Mouse (Mus musculus) forebrain, embryonic 11.5 days (tissue): Measurements from ENCODE around the gene Pnmt. TPM values are rescaled to one million over a fixed set of nuclear protein-coding genes. Genes with fewer than 3 reads are reported as not detected.

Experiments
- ATAC-seq: fragments of 200-750 bp; cut with Nextera tagmentation; replicated peaks from 2 replicates; pipeline ENCODE4 v1.8.0; 2017; ENCODE audit warnings: moderate TSS enrichment; ENCODE audit not compliant: low FRiP score
- DNase-seq: peaks from one replicate; pipeline ENCODE4 v3.0.0-alpha.2; 2017; ENCODE audit warnings: low spot score
- H3K27ac ChIP-seq: fragments of 300-500 bp; sonication (generic); 2 replicates; pipeline ENCODE4 v1.5.1; 2014; ENCODE audit warnings: low read depth, low read length
- H3K27me3 ChIP-seq: fragments of 300-500 bp; sonication (generic); 2 replicates; pipeline ENCODE4 v1.6.1; 2014; ENCODE audit warnings: mild to moderate bottlenecking, low read length, mixed read lengths; ENCODE audit not compliant: control insufficient read depth, insufficient read depth
- H3K36me3 ChIP-seq: fragments of 300-500 bp; sonication (generic); 2 replicates; pipeline ENCODE4 v1.6.1; 2014; ENCODE audit warnings: mild to moderate bottlenecking, low read length, moderate library complexity, mixed read lengths; ENCODE audit not compliant: control insufficient read depth, insufficient read depth
- H3K4me1 ChIP-seq: fragments of 300-500 bp; sonication (generic); replicated peaks from 2 replicates; pipeline ENCODE4 v1.6.1; 2014; ENCODE audit warnings: low read length, mixed read lengths; ENCODE audit not compliant: control insufficient read depth, insufficient read depth
- H3K4me2 ChIP-seq: fragments of 300-500 bp; sonication (generic); 2 replicates; pipeline ENCODE4 v1.6.1; 2014; ENCODE audit warnings: low read depth, mild to moderate bottlenecking, low read length, moderate library complexity, mixed read lengths; ENCODE audit not compliant: severe bottlenecking
- H3K4me3 ChIP-seq: fragments of 300-500 bp; sonication (generic); 2 replicates; pipeline ENCODE4 v1.5.1; 2014; ENCODE audit warnings: low read depth, low read length
- H3K9ac ChIP-seq: fragments of 300-500 bp; sonication (generic); 2 replicates; pipeline ENCODE4 v1.6.1; 2014; ENCODE audit warnings: low read length
- H3K9me3 ChIP-seq: fragments of 300-500 bp; sonication (generic); 2 replicates; pipeline ENCODE4 v1.6.1; 2016; ENCODE audit warnings: low read length, mixed read lengths; ENCODE audit not compliant: control insufficient read depth
- WGBS: fragments of 180-500 bp; shearing (Covaris S2); extraction: QIAGEN DNeasy Blood & Tissue Kit; methylation state at CpG from one replicate; pipeline ENCODE4 v1.1.7; 2014; 5-methylcytosine and 5-hydroxymethylcytosine counted together
- polyA plus RNA-seq: library from polyadenylated mRNA; unstranded; fragments of >200 nt; fragmentation: Nextera tagmentation; extraction: Ambion mirVana; gene quantifications from 2 replicates; pipeline ENCODE4 v1.2.1, GENCODE M21; 2014

Gene Pnmt
- polyA plus RNA-seq = not detected in 2 replicates

DNA sequence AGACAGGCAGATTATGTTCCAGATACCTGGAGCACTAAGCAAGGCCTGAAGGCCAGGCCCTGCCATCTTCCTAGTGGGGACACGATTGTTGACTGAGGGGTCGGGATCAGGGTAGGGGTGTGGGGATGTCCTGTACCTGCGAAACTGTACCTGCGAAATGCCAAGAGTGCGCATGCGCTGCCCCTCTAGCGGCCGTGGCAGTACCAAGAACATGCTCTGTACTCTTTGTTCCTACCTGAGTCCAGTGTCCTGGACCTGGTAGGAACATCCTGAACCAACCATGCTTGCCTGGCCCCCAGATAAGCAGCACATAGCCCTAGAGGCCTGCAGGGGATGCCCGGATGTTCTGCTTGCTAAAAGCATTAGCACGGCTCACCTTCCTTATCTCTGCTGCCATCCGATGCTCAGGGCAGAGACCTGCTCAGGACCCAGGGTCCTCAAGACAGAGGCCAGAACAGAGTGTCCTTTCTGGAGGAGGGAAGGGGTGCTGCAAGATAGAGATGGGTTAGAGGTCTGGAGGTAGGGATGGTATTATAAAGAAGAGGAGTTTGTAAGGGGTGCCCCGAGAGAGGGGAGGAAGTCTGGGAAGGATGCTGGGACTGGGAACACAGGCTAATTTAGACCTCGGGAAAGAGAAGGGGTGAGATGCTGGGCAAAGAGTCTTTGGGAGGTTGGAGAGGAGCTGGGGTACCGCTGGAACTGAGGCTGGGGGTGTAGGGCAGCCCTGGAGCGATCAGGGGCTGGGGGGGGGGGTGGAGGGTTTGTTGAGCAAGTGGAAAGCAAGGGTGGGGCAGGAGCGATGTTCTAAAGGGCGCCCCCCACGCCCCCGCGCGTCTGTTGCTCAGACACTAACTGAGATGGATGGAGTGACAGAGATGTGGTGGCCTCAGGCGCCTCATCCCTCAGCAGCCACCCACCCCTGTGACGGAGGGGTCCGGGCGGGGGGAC, at the start of gene Pnmt:
TSS of gene Pnmt (plus strand) at position 813 of the 948 bp plus-strand sequence.
- Histone ChIP-seq H3K27me3 (peaks cover 26% of the 10 kb centered on the region), H3K36me3 (no peaks in the 10 kb centered on the region), H3K4me2 (0 out of 2 replicates have a peak within 1 kb of the TSS, but pooled peaks have one; percentile 5), H3K4me1 (0 out of 2 replicates have a peak, but pooled peaks cover 2% of the 10 kb centered on the region), H3K4me3 (no peak within 1 kb of the TSS), H3K9me3 (no peaks in the 10 kb centered on the region), H3K9ac (no peak within 1 kb of the TSS), H3K27ac (no peak within 1 kb of the TSS)
- ATAC-seq = no peak
- DNase-seq = no peak
- 60% methylated on average over 25 of the region's 25 CpGs for whole genome bisulfite sequencing

DNA sequence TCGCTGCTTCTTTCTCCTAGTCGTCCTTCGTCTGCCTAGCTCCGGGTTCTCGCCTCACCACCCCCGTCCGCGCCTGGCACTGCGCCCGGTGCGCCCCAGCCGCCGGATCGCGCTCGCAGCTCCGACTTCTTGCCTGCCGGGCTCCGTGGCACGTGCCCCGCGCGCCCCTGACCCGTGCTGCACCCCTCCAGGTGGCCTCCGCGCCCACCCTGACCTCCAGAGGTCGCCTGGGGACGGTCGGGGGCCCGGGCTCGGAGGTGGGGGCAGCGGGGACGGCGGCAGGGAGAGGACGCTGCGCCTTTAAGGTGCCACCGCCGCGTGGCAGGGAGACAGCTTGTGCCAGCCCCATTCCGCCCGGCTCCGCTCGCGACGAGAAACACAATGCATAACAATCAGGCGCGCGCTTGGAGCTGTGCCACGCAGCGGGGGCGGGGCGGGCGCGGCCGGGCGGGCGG, 47.7 kb upstream of the Pnmt start:
- WGBS = under 1% methylated on average over 46 of the region's 57 CpGs
- H3K4me2 ChIP-seq = peak overlapping the region; percentile 81
- H3K27me3 ChIP-seq = peaks cover 88% of the 10 kb centered on the region
- H3K9ac ChIP-seq = peak overlapping the region; percentile 43
- DNase-seq (peak; percentile 70), ATAC-seq (no peak)
- H3K27ac ChIP-seq = no peak overlapping the region
- peak overlapping the region; percentile 48 for H3K4me3 ChIP-seq
- no peaks in the 10 kb centered on the region for H3K36me3 ChIP-seq
- no peaks in the 10 kb centered on the region for H3K9me3 ChIP-seq
- peaks cover 29% of the 10 kb centered on the region for H3K4me1 ChIP-seq

DNA sequence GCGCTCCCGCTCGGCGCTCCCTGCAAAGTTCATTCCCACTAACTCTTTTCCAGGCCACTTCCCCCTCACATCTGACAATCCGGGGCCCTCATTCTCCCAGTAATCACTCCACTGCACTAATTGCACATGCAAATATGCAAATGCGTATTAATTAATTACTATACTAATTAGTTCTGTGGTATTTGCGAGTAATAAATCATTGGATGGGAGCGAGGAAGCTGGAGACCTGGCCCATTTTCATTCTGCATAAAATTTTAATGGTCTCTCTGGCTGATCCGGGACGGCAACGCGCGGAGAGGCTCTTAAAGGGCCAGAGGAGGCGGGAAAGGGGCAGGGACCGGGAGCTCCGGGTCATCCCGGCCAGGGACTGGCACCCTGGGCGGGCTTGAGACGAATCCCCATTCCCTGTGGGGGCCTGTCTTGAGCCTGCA, 47.2 kb upstream of the Pnmt start:
- DNase-seq = no peak
- WGBS = under 1% methylated on average over 19 of the region's 19 CpGs

DNA sequence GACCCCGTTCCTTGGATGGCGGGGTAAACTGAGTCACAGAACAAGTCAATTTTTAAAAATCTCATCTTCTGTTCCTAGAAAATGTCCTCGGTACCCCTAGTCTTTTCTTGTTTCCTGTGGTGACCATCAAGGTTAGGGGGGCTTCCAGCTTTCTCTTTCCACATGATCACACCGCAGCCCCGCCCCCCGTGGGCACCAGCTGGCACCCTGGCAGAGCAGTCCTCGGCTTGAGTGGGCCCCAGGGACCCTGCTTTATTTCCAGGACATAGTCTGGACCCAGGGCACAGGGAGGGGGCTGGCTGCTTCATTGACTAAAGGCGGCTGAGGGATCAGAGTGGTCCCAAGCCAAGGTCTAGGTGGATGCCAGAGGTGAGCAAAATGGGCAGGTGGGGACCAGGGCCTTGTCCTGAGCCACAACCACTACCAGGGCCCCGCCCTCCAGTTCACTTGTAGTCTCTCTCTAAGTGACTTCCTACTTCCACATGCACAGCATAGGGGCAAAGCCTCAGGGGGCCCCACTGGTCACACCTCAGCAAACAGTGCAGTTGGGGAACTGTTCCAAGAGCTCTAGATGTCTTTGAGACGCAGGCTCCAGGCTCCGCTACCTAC, 46.5 kb upstream of the Pnmt start:
- 7% methylated on average over 11 of the region's 11 CpGs for WGBS
- 0 out of 2 replicates have a peak overlapping the region, but pooled peaks have one; percentile 12 for H3K27ac ChIP-seq
- H3K9ac ChIP-seq = no peak overlapping the region; the same call in 1 of the 2 replicates
- H3K27me3 ChIP-seq = peaks cover 77% of the 10 kb centered on the region
- no peak for DNase-seq
- no peak overlapping the region for H3K4me3 ChIP-seq
- no peak for ATAC-seq
- H3K4me1 ChIP-seq = peaks cover 20% of the 10 kb centered on the region
- H3K4me2 ChIP-seq = peak overlapping the region; percentile 81; the same call in 1 of the 2 replicates
- no peaks in the 10 kb centered on the region for H3K36me3 ChIP-seq
- no peaks in the 10 kb centered on the region for H3K9me3 ChIP-seq

More for the DNA sequence above, 47.2 kb upstream of the Pnmt start:
- H3K36me3 ChIP-seq = no peaks in the 10 kb centered on the region
- H3K4me2 ChIP-seq = peak overlapping the region; percentile 81
- H3K27ac ChIP-seq = no peak overlapping the region
- H3K9ac ChIP-seq = no peak overlapping the region; the same call in none of the 2 replicates
- H3K27me3 ChIP-seq = peaks cover 84% of the 10 kb centered on the region
- peak overlapping the region; percentile 48 for H3K4me3 ChIP-seq
- peaks cover 27% of the 10 kb centered on the region for H3K4me1 ChIP-seq
- no peaks in the 10 kb centered on the region for H3K9me3 ChIP-seq
- ATAC-seq = no peak

DNA sequence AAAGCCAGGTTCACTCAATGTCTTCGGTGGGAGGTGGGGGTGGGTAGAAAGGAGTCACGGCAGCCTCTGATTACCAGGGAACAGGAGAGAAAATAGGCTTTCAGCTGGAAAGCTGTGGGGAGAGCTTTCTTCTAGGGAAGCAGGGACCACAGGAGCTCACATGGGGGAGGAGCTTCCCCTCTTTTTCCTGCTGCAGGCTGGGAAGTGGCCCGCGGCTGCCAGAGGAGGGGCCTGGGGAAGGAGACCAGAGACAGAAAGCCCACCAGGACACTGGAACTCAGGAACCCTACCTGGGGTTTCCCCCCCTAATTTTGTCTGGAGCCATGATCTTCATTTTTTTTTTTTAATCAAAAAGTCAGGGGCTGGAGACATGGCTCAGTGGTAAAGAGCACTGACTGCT, 45.7 kb upstream of the Pnmt start:
- H3K4me1 ChIP-seq = peaks cover 22% of the 10 kb centered on the region
- no peak for DNase-seq
- H3K36me3 ChIP-seq = no peaks in the 10 kb centered on the region
- H3K4me3 ChIP-seq = no peak overlapping the region
- ATAC-seq = no peak
- H3K27ac ChIP-seq = no peak overlapping the region
- WGBS = 3% methylated on average over 4 of the region's 4 CpGs
- peaks cover 69% of the 10 kb centered on the region for H3K27me3 ChIP-seq
- H3K4me2 ChIP-seq = no peak overlapping the region
- no peaks in the 10 kb centered on the region for H3K9me3 ChIP-seq
- no peak overlapping the region for H3K9ac ChIP-seq

DNA sequence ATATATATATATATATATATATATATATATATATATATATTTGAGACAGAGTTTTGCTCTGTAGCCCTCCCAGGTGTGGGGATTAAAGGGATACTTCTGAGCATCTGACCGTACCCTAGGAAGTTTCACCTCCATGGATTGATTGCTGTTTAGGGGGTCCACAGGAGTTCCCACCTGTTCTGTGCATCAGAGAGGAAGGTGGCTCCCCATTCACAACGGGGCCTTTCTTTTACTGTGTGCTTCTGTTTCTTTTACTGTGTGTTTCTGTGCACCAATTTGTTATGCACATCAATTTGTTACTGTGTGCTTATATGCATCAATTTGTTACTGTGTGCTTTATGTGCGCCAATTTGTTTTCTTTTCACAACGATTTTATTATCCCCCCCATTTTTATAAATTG, 45.1 kb upstream of the Pnmt start:
- peaks cover 68% of the 10 kb centered on the region for H3K27me3 ChIP-seq
- DNase-seq (no peak), ATAC-seq (no peak)
- no peak overlapping the region for H3K4me3 ChIP-seq
- whole genome bisulfite sequencing = 58% methylated on average over 4 of the region's 4 CpGs
- H3K9me3 ChIP-seq = no peaks in the 10 kb centered on the region
- H3K27ac ChIP-seq = no peak overlapping the region
- no peak overlapping the region for H3K4me2 ChIP-seq
- no peak overlapping the region for H3K9ac ChIP-seq
- H3K4me1 ChIP-seq = peaks cover 22% of the 10 kb centered on the region
- H3K36me3 ChIP-seq = no peaks in the 10 kb centered on the region

DNA sequence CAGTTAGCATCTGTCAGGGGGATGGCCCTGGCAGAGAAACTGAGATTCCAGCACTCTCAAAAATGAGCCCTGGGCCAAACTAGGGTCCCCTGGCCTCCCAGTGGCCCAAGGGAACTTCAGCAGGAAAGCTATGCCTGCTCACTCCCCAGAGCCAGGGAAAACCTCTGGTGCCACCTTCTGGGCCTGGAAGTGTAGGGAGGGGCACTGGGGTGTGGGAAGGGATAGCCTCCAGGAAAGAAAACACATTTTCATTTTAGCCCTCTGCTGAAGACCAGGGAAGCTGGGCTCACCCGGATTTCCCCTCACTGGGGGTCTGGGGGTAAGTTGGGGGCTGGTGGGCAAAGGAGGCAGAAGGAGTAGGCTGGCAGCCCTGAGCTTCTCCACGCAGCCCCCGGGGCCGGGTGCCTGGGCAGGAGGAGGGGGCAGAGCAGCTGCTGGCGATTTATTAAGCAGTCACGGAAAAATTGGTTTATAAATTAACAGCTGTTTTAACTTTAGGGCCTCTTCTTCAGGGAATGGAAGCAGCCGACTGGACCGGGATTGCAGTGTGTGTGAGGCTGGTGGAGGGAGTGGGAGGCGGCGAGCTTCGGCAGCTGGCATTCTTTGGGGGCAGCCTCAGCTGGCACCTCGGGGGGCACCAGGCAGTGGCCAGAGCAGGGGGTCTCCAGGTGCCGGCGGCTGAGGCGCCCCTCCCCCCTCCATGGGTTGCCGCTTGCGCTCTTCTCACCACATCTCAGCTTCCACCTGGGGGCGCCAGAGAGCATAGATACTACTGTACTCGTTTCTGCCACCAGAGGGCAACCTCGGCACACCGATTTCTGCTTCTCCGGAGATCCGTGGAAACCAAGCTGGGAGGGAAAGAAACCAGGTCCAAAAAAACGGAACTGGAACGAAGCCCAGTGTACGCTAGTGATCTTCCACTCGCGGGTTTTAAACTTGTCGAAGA, 44.0 kb upstream of the Pnmt start:
- peak; percentile 49; the same call in 1 of the 2 replicates for ATAC-seq
- H3K27ac ChIP-seq = no peak overlapping the region
- peaks cover 22% of the 10 kb centered on the region for H3K4me1 ChIP-seq
- no peaks in the 10 kb centered on the region for H3K36me3 ChIP-seq
- WGBS = 2% methylated on average over 29 of the region's 29 CpGs
- H3K4me2 ChIP-seq = peak overlapping the region; percentile 31
- no peaks in the 10 kb centered on the region for H3K9me3 ChIP-seq
- H3K9ac ChIP-seq = peak overlapping the region; percentile 12; the same call in 1 of the 2 replicates
- peaks cover 68% of the 10 kb centered on the region for H3K27me3 ChIP-seq
- peak; percentile 97 for DNase-seq
- H3K4me3 ChIP-seq = 0 out of 2 replicates have a peak overlapping the region, but pooled peaks have one; percentile 10
